Mouse (Mus musculus) fat pad, adult 2 months (tissue): ENCODE results near the gene Phf20.
"Not testable (repeated sequence)": the region's sequence is repeated elsewhere in the genome, so short reads cannot be mapped to it uniquely, and the experiment has no call there.

ENCODE experiments used
- DNase-seq: peaks from one replicate; pipeline ENCODE4 v3.0.0-alpha.2; 2011; ENCODE audit warnings: low read depth, low spot score; ENCODE audit errors: extremely low read depth

The Phf20 gene

DNA sequence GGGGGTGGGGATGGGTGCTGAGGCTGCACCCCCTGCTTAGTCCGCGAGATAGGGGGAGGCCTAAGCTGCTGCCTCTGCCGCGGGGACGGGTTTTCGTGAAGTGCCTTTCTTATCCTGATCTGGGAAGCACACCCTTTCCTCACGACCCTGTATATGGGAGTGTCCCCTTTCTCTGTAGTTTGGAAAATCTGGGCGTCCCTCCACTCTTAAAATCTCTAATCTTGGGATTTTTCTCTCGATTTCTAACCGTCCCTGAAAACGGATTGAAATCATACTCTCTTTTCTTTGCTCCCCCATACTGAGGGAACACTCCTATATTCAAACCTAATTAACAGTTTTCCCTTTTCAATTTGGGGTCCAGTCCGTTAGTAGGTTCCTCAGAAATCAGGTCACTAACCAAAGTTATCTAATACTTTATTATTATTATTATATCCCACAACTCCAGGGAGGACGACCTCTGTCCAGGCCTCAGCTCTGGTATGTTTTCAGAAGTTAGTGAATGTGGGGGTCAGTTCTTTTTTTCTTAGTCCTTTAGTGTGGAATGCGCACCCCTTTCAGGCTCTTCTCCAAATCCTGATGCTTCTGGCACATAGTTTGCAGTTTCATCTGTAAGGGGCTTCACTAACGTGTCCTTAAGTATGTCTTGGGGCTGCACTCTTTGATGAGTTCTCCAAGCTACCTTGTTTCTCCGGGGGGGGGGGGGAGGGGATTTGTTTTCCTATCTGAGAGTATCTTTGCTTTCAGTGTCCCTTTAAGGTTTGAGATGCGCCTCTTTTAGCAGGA, 1.1 kb downstream of the Phf20 start:
- no peak for DNase-seq

DNA sequence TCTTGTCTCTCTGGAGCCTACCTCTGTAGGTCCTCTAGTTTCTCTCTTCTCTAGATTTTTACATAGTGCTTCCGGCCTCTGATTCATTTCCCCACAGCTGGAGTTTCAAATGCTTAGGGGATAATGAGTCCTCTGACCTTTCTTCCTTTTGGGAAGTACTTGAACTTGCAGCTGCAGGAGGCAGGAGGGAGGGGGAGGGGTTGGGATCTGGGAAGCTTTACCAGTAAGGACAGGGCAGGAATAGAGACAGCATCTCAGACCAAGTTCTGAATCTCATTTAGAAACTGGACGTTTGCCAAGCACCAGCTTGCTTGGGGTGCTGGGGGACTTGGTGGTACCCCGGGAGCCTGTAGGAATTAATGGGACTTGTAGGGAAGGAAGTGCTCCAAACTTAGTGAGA, 3.7 kb downstream of the Phf20 start:
- DNase-seq, result no peak

DNA sequence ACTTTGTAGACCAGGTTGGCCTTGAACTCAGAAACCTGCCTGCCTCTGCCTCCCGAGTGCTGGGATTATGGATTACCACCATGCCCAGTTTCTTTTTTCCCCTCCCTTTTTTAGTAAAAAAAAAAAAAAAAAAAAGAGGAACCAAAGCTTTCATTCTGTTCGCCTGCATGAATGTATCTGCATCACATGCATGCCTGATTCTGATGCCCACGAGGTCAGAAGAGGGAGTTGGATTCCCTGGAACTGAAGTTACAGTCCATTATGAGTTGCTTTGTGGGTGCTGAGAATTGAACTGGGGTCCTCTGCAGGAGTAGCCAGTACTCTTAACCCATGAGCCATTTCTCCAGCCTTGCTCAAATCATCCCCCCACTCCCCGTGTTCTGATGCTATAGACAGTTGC, 5.2 kb downstream of the Phf20 start:
- DNase-seq, result no peak

DNA sequence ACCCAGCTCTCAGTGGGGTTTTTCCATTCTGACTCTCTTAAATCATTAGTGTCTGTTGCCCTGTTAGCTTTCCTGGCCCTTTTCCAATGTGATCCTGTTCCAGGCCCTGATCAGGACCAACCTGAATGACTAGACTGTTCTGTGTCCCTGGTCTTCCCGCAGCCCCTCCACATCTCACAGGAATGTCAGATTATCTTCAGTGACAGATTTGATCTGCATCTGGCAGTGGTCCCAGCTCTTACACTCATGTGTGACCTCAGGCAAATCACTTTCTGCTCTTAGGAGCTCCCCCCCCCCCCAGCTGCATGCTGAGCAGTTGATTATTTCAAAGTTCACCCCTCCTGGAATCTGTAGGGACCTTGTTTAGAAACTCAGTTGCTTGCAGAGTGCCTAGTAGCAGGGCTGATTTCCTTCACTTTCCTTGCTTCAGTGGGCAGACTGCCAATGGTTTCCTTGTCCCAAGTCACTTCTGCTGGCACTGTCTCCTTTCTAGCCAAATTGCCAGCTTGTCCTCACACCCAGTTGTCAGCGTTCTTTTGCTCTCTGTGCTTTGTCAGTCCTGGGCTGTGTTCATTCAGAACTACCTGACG, 6.7 kb downstream of the Phf20 start:
- no peak for DNase-seq

DNA sequence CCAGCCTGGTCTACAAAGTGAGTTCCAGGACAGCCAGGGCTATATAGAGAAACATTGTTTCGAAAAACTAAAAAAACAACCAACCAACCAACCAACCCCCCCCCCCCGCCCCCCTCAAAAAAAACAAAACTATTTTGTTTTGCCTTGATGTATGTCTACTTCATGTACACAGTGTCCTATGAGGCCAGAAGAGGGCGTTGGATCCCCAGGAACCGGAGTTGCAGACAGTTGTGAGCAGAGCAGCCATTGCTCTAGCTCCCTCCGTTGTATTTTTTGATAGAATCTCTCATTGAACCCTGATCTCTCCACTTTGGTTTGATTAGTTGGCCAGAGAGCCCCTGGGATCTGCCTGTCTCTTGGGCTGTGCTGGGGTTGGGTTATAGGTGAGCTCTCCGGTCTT, 7.7 kb downstream of the Phf20 start:
- DNase-seq, result no peak

DNA sequence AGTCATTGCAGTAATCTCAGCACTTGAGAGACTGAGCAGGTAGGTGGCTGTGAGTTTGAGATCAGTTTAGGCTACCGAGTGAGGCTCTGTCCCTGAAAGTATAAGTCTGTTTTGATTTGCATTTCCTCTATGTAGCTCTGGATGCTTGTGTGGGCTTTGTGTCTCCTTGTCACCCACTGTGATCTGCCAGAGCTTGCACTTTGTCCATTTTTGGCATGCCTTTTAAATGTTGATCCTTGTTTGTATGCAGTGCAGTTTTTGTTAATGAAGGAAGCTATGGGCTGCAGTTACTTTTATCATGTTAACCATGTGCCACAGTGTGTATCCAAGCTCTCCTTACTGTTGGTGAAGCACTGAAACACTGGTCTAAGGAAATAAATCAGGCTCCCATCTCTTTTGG, 21.5 kb downstream of the Phf20 start:
- no peak for DNase-seq

DNA sequence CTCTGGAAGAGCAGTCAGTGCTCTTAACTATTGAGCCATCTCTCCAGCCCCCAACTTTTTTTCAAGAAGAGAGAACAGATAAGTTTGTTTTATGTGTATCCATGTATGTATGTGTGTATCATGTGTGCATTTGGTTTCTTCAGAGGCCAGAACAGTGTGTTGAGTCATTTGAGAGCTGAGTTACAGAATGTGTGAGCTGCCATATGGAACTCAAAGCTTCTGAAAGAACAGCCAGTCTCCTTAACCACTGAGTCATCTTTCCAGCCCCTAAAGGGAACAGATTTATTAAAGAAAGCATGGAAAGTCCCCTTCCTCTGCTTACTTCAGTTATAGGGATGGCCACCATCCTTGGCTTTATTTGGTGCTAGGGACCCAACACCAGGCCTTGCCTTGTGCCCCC, 25.8 kb downstream of the Phf20 start:
- DNase-seq, result no peak

DNA sequence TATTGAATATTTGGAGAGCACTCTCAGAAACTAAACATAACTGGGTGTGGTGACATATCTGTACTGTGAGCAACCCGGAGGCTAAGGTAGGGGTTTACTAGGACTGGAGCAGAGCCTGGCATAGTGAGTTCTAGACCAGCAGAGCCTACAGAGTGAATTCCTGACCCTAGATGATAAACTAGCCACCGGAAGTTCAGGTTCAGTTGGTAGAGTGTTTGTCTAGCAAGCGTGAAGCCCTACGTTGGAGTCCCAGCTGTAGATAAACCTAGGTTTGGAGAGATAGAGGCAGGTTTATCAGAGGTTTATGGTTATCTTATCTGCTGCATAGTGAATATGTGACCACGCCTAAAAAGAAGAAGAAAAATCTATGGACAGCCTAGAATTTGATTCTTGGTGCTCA, 27.8 kb downstream of the Phf20 start:
- DNase-seq, result no peak

DNA sequence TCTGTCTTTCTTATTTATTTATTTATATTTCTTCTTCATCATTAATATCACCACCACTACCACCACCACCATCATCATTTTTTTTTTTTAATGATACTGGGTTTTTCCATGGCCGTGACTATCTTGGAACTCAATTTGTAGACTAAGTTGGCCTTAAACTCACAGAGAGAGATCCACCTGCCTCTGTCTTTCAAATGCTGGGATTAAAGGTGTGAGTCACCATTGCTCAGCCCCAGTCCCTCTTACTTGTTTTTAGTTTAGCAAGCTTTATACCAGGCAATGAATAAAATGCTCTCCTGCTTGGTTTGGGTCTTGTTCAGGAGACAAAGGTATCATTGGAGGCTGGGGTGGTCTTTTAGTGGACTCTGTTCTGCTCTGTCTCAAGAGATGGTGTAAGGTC, 31.4 kb downstream of the Phf20 start:
- no peak for DNase-seq

DNA sequence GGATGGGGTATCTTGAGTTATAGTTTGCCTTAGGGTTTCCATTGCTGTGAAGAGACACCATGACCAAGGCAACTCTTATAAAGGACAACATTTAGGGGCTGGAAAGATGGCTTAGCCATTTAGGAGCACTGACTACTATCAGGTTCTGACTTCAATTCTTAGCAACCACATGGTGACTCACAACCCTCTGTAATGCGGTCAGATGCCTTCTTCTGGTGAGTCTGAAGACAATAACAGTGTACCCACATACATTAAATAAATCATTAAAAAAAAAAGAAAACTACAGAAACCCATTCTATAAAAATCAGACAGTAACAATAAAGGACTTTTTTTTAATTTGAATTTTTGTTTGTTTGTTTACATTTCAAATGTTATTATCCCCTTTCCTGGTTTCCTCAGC, 32.9 kb downstream of the Phf20 start:
- DNase-seq, result no peak

DNA sequence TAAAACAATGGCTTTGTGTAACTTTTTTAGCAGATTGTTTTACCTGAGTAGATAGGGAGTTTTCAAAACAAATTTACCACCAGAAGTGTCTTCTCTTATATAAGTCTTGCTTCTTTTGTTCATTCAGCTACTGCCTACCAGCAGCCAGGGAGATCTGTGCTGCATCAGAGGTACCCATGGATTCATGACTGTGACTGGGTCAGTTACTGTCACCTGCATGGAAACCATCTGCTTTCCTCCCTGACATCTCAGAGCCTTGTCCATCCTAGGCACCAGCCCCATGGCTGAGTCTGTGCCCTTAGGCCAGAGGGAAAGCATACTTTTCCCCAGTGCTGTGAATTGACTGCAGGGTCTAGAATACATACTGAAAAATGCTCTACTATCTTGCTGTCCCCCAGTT, 35.1 kb downstream of the Phf20 start:
- DNase-seq, result no peak

DNA sequence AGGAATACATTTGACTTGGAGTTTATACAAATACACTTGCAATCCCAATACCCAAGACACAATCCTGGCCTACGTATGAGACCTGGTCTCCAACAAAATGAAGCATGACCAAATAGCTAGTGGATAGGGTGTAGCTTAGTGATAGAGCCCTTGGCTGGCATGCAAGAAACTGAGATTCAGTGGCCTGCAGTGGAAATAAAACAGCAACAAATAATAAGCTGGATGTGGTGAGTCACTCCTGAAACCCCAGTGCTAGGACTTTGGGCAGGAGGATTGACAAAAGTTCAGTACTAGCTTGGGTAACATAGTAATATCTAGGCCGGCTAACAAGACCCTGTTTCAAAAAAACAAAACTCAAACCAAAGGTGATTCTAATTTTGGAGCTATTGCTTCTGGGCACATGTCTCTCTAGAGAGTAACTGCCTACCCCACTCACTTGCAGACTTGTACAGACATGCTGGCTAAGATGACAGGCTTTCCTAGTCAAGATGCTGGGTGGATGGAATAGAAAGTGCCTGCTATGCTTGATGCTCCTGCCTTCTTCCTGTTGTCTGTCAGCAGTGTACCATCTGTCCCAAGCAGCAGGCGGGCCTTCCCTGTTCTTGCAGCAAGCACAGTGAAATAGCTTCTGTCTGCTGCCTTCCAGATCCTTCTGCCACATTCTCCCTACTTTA, 37.1 kb downstream of the Phf20 start:
- DNase-seq, result no peak

DNA sequence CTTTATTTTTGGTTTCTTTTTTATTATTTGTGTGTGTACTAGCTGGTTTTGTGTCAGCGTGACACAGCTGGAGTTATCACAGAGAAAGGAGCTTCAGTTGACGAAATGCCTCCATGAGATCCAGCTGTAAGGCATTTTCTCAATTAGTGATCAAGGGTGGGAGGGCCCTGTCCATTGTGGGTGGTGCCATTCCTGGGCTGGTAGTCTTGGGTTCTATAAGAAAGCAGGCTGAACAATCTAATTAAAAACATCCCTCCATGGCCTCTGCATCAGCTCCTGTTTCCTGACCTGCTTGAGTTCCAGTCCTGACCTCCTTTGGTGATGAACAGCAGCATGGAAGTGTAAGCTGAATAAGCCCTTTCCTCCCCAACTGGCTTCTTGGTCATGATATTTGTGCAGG, 37.8 kb downstream of the Phf20 start:
- not testable (repeated sequence) for DNase-seq

DNA sequence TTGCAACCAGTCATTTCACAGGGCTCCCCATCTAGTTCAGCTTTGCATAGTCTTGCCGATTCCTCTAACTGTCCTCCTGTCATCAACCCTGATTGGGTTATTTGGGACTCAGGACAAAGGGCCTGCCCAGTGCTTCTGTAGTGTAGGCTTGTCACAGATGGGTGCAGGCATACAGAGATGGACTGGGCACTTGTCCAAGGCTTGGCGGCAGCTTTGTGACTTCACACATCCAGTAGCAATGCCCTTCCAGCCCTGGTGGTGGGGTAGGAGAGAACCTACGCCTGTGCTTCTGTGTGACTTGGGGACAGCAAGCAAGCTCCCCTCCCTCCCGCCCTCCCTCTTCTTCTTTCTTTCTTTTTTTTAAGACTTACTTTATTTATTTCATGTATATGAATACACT, 39.6 kb downstream of the Phf20 start:
- DNase-seq, result no peak

DNA sequence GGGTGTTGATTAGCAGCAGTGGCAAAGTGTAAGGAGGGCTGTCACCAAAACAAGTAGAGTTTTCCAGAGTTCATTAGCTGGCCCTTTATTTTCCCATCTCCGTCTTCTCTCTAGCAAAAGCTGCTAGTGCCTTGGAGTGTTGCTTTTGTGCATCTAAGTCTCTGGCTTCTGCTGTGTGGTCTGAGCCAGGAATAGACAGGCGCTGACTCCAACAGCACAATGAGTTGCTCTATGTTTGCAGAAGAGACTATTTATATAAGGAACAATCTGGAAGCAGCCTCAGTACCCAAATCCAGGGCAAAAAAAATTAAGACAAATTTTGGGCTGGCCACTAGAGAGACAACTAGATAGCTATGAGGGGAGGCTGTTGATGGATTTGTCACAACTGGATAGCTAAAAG, 45.4 kb downstream of the Phf20 start:
- no peak for DNase-seq

DNA sequence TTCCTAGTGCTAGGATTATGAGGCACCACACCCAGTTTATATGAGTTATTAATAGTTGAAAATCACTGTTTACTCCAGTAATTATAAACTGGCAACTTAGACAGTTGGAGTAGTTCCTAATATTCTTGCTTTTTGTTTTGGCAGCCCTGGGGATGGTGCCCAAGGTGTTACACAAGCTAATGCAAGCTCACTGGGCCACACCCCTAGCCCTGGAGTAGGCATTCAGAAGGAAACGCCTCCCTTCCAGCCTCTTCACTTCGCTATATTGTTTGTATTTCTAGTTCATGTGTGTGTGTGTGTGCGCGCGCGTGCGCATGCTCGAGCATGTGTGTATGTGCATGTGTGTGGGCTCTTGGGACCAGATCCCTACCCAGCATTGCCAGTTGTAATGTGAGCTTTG, 46.7 kb downstream of the Phf20 start:
- DNase-seq, result no peak

DNA sequence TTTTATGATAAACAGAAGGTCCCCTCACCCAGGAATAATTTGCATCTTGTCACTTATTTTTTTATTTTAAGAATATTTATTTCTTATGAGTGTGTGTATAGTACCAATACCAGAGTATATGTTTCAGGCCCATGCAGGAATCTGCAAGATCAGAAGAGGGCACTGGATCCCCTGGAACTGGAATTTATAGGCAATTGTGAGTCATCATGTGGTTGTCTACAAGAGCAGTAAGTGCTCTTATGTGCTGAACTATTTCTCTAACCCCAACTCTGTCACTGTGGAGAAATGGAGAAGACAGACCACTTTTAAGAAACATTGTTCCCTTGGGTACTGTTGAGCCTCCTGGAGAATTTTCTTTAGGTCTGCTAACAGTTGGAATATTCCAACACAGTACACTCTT, 51.3 kb downstream of the Phf20 start:
- no peak for DNase-seq

DNA sequence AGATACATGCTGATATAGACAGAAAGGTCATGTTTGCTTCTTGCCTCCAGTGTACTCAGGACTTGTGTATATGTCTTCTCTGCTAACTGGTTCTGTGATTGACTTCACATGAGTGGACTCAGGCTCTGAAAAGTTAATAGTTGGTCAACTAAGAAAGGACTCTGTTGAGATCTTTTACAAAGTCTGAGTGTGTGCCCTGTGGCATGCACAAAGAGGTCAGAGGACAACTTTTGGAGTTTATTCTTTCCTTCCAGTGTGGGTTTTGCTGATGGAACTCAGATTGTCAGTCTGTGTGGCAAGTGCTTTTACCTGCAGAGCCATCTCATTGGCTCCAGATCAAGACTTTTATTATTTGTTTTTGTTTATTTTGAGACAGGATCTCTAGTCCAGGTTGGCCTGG, 54.5 kb downstream of the Phf20 start:
- no peak for DNase-seq

DNA sequence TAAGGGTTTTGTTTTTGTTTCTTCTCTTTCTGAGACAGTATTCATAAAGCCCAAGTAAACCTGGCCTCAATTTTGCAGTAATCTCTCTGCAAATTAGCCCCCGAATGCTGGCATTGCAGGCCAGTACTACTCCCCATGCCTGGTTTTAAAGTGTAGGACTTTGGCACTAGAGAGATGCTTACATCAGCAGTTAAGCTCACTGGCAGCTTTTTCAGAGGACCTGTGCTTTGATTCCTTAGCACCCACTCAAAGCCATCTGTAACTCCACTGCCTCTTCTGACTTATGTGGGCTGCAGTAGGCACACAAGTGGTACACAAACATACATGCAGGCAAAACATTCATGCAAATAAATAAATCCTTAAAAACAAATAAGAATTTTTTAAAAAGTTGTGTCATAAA, 55.0 kb downstream of the Phf20 start:
- no peak for DNase-seq

DNA sequence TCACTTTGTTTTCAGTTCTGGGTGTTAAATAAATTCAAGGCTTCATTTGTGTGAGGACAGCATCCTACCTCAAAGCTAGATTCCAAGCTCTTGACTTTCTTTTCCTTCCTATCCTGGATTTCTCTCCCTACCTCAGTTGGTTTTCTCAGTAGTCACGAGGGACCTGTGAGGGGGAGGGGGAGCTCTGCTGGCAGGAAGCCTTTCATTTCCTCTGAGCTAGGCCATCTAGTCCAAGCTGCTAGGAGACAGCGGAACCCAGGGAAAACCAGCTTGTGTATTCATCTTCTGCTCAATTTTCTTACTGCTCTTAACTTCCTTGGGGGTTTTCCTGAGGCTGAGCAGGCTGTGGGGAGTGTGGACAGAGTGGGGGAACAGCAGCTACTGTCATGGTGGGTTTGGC, 60.8 kb downstream of the Phf20 start:
- no peak for DNase-seq

DNA sequence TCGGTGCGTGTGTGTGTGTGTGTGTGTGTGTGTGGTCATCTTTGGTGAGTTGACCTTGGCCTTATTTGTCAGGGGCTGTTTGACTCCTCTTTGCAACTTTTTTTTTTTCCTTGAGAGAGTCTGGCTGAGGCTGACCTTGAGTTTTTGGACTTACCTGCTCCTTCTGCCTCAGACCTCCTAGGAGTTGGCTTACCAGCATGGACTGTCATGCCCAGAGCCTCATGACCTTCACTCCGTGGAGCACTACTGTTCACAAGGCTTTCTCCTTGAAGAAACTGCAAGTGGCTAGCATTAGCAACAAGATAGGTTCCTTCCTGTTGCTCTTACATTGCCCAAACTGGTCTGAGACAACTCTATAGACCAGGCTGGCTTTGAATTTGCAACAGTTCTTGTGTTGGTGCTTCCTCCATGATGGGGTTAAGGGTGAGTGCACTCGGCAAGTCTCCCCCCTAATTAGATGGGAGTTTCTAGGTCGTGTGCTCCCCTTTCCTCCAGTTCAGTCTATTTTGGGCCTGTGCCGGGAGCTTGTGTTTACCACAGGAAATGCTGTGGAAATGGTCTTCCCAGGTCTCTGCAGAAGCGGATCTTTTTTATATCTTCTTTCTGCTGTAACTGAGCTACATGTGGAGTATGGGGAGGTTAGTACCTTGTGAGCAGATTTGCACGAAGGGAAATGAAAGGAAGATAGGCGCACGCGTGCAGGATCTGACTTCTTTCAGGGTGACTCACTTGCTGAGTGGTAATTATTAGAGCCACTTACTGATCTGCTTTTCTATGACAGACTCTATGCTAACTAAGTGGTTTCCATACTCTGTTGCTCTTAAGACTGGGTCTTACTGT, 61.9 kb downstream of the Phf20 start:
- no peak for DNase-seq

DNA sequence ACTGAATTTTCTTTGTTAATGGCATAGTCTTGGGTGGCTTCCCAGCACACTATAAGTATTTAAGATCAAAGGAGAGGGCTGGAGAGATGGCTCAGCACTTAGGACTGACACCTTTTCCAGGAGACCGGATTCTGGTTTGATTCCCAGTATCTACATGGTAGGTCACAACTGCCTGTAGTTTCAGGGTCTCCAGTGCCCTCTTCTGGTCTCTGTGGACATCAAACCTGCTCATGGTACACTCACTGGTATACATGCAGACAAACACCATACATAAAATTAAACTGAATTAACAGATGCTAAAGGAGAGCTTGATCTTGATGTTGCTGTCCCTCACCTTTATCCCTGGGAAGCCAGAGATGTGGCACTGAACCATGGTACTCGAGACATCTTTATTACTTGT, 64.7 kb downstream of the Phf20 start:
- no peak for DNase-seq
